Mouse (Mus musculus) embryonic fibroblast, embryonic 13.5 days (primary cell): ENCODE measurements at regions not wholly inside any gene's neighbourhood (a gene's known extent, or its start where the extent isn't known, plus 50 kb on each side); places are given as distances from the start of the nearest gene placed in this dataset.

Experiments
- CTCF ChIP-seq: IDR thresholded peaks from 2 replicates; pipeline ENCODE4 v1.5.1; 2011; ENCODE audit warnings: mild to moderate bottlenecking, control low read depth, low read length, moderate library complexity, borderline replicate concordance; ENCODE audit not compliant: insufficient read depth
- POLR2A ChIP-seq: IDR thresholded peaks from 2 replicates; pipeline ENCODE4 v1.6.1; 2011; ENCODE audit warnings: low read depth, mild to moderate bottlenecking, control low read depth, low read length, moderate library complexity

GRCm38 (mm10) chr5:75721291-75721690 lies 146.6 kb downstream of the Kit start:
- TF ChIP-seq CTCF (no peak), POLR2A (no peak)
